Mouse (Mus musculus) hindbrain, embryonic 10.5 days (tissue): ENCODE results near the gene Aff3. TPM values are rescaled to one million over a fixed set of nuclear protein-coding genes. Genes with fewer than 3 reads are reported as not detected.
A peak's percentile ranks its signal among the peaks of the same experiment; 100 is the strongest.
"Not testable (repeated sequence)": the region's sequence is repeated elsewhere in the genome, so short reads cannot be mapped to it uniquely, and the experiment has no call there.

Source experiments
- DNase-seq: peaks from one replicate; pipeline ENCODE4 v3.0.0-alpha.2; 2017; ENCODE audit warnings: low spot score
- H3K27ac ChIP-seq: fragments of 300-500 bp; sonication (generic); 2 replicates; pipeline ENCODE4 v1.5.1; 2016; ENCODE audit warnings: mild to moderate bottlenecking, moderate library complexity
- H3K27me3 ChIP-seq: fragments of 300-500 bp; sonication (generic); 2 replicates; pipeline ENCODE4 v1.6.1; 2016; ENCODE audit warnings: mild to moderate bottlenecking; ENCODE audit not compliant: poor library complexity, insufficient read depth, severe bottlenecking
- H3K36me3 ChIP-seq: fragments of 300-500 bp; sonication (generic); 2 replicates; pipeline ENCODE4 v1.6.1; 2016; ENCODE audit warnings: mild to moderate bottlenecking, moderate library complexity
- H3K4me1 ChIP-seq: fragments of 300-500 bp; sonication (generic); replicated peaks from 2 replicates; pipeline ENCODE4 v1.6.1; 2016; ENCODE audit warnings: mild to moderate bottlenecking
- H3K4me3 ChIP-seq: fragments of 300-500 bp; sonication (generic); 2 replicates; pipeline ENCODE4 v1.5.1; 2016; ENCODE audit warnings: mild to moderate bottlenecking, moderate library complexity
- H3K9me3 ChIP-seq: fragments of 300-500 bp; sonication (generic); 2 replicates; pipeline ENCODE4 v1.6.1; 2016; ENCODE audit warnings: mild to moderate bottlenecking, moderate library complexity
- WGBS: fragments of 180-500 bp; shearing (Covaris S2); methylation state at CpG from one replicate; pipeline ENCODE4 v1.1.7; 2016; 5-methylcytosine and 5-hydroxymethylcytosine counted together
- polyA plus RNA-seq: library from polyadenylated mRNA; unstranded; fragments of >200 nt; fragmentation: Nextera tagmentation; extraction: Ambion mirVana; gene quantifications from 2 replicates; pipeline ENCODE4 v1.2.1, GENCODE M21; 2016

The Aff3 gene
- polyA plus RNA-seq, 1 experiment from 2014 or later = 11.4 TPM

GRCm38 (mm10) chr1:38430311-38430710 is 234.4 kb downstream of the Aff3 start:
- not testable (repeated sequence) for H3K9me3 ChIP-seq, H3K4me3 ChIP-seq, DNase-seq, H3K27me3 ChIP-seq, H3K27ac ChIP-seq, H3K36me3 ChIP-seq
- peaks cover 36% of the 10 kb centered on the region for H3K4me1 ChIP-seq
- 93% methylated on average over 12 of the region's 12 CpGs for WGBS

GRCm38 (mm10) chr1:38428708-38429683 is 235.8 kb downstream of the Aff3 start:
- Histone ChIP-seq H3K27ac (peak overlapping the region; percentile 45; the same call in 1 of the 2 replicates), H3K27me3 (no peaks in the 10 kb centered on the region), H3K4me3 (no peak overlapping the region), H3K36me3 (0 out of 2 replicates have a peak, but pooled peaks cover 6% of the 10 kb centered on the region), H3K4me1 (peaks cover 36% of the 10 kb centered on the region), H3K9me3 (no peaks in the 10 kb centered on the region)
- no peak for DNase-seq
- WGBS = 66% methylated on average over 13 of the region's 13 CpGs

GRCm38 (mm10) chr1:38422921-38423320 is 241.8 kb downstream of the Aff3 start:
- H3K9me3 ChIP-seq = no peaks in the 10 kb centered on the region
- peaks cover 26% of the 10 kb centered on the region for H3K4me1 ChIP-seq
- 96% methylated on average over 6 of the region's 6 CpGs for WGBS
- no peak overlapping the region for H3K27ac ChIP-seq
- H3K27me3 ChIP-seq = no peaks in the 10 kb centered on the region
- DNase-seq = no peak
- H3K4me3 ChIP-seq = no peak overlapping the region
- H3K36me3 ChIP-seq = 0 out of 2 replicates have a peak, but pooled peaks cover 2% of the 10 kb centered on the region

- 88% methylated on average over 4 of the region's 4 CpGs for WGBS
- Histone ChIP-seq H3K27me3 (no peaks in the 10 kb centered on the region), H3K9me3 (no peaks in the 10 kb centered on the region), H3K36me3 (0 out of 2 replicates have a peak, but pooled peaks cover 2% of the 10 kb centered on the region), H3K4me3 (no peak overlapping the region), H3K27ac (no peak overlapping the region), H3K4me1 (peaks cover 22% of the 10 kb centered on the region)
- DNase-seq = no peak
Measured at GRCm38 (mm10) chr1:38419331-38419730, 245.4 kb downstream of the Aff3 start.

- Histone ChIP-seq H3K27ac (peak overlapping the region; percentile 46), H3K4me1 (peaks cover 22% of the 10 kb centered on the region), H3K9me3 (no peaks in the 10 kb centered on the region), H3K36me3 (0 out of 2 replicates have a peak, but pooled peaks cover 2% of the 10 kb centered on the region), H3K4me3 (no peak overlapping the region), H3K27me3 (no peaks in the 10 kb centered on the region)
- DNase-seq = no peak
- WGBS = 76% methylated on average over 12 of the region's 12 CpGs
Measured at GRCm38 (mm10) chr1:38418181-38419032, 246.3 kb downstream of the Aff3 start.

GRCm38 (mm10) chr1:38417196-38417595 is 247.6 kb downstream of the Aff3 start:
- H3K27ac ChIP-seq = peak overlapping the region; percentile 66; the same call in 1 of the 2 replicates
- 64% methylated on average over 12 of the region's 12 CpGs for WGBS
- DNase-seq = no peak

GRCm38 (mm10) chr1:38415511-38415910 is 249.2 kb downstream of the Aff3 start:
- H3K27ac ChIP-seq = no peak overlapping the region
- no peaks in the 10 kb centered on the region for H3K36me3 ChIP-seq
- H3K4me1 ChIP-seq = peaks cover 32% of the 10 kb centered on the region
- 89% methylated on average over 6 of the region's 6 CpGs for WGBS
- DNase-seq = no peak
- H3K4me3 ChIP-seq = no peak overlapping the region
- H3K27me3 ChIP-seq = no peaks in the 10 kb centered on the region
- no peaks in the 10 kb centered on the region for H3K9me3 ChIP-seq

More at GRCm38 (mm10) chr1:38417196-38417595, 247.6 kb downstream of the Aff3 start:
- no peaks in the 10 kb centered on the region for H3K27me3 ChIP-seq
- no peak overlapping the region for H3K4me3 ChIP-seq
- peaks cover 22% of the 10 kb centered on the region for H3K4me1 ChIP-seq
- no peaks in the 10 kb centered on the region for H3K36me3 ChIP-seq
- no peaks in the 10 kb centered on the region for H3K9me3 ChIP-seq

- Histone ChIP-seq H3K36me3 (no peaks in the 10 kb centered on the region), H3K9me3 (no peaks in the 10 kb centered on the region), H3K4me1 (peaks cover 18% of the 10 kb centered on the region), H3K27me3 (no peaks in the 10 kb centered on the region), H3K27ac (peak overlapping the region; percentile 72), H3K4me3 (no peak overlapping the region)
- no peak for DNase-seq
- WGBS = 67% methylated on average over 4 of the region's 4 CpGs
Measured at GRCm38 (mm10) chr1:38411106-38411505, 253.6 kb downstream of the Aff3 start.

- no peaks in the 10 kb centered on the region for H3K9me3 ChIP-seq
- no peak for DNase-seq
Measured at GRCm38 (mm10) chr1:38410457-38410856, 254.3 kb downstream of the Aff3 start.

GRCm38 (mm10) chr1:38408241-38408640 is 256.5 kb downstream of the Aff3 start:
- H3K9me3 ChIP-seq = no peaks in the 10 kb centered on the region
- peaks cover 22% of the 10 kb centered on the region for H3K4me1 ChIP-seq
- H3K36me3 ChIP-seq = peaks cover 6% of the 10 kb centered on the region; the same call in 1 of the 2 replicates
- DNase-seq = no peak
- WGBS = 86% methylated on average over 3 of the region's 3 CpGs
- no peaks in the 10 kb centered on the region for H3K27me3 ChIP-seq
- H3K4me3 ChIP-seq = no peak overlapping the region
- no peak overlapping the region for H3K27ac ChIP-seq

More at GRCm38 (mm10) chr1:38410457-38410856, 254.3 kb downstream of the Aff3 start:
- Histone ChIP-seq H3K27ac (peak overlapping the region; percentile 72), H3K36me3 (no peaks in the 10 kb centered on the region), H3K4me3 (no peak overlapping the region), H3K4me1 (peaks cover 18% of the 10 kb centered on the region), H3K27me3 (no peaks in the 10 kb centered on the region)
- 26% methylated on average over 4 of the region's 4 CpGs for WGBS

- Histone ChIP-seq H3K36me3 (peaks cover 6% of the 10 kb centered on the region; the same call in 1 of the 2 replicates), H3K27ac (no peak overlapping the region), H3K4me1 (peaks cover 35% of the 10 kb centered on the region), H3K27me3 (no peaks in the 10 kb centered on the region), H3K4me3 (no peak overlapping the region), H3K9me3 (no peaks in the 10 kb centered on the region)
- no peak for DNase-seq
- WGBS = 85% methylated on average over 5 of the region's 5 CpGs
Measured at GRCm38 (mm10) chr1:38403781-38404180, 261.0 kb downstream of the Aff3 start.

GRCm38 (mm10) chr1:38401856-38402255 is 262.9 kb downstream of the Aff3 start:
- H3K27ac ChIP-seq = no peak overlapping the region
- peaks cover 54% of the 10 kb centered on the region for H3K4me1 ChIP-seq
- DNase-seq = peak; percentile 36
- no peaks in the 10 kb centered on the region for H3K9me3 ChIP-seq
- no peaks in the 10 kb centered on the region for H3K27me3 ChIP-seq
- WGBS = 40% methylated on average over 4 of the region's 4 CpGs
- peaks cover 6% of the 10 kb centered on the region; the same call in 1 of the 2 replicates for H3K36me3 ChIP-seq
- H3K4me3 ChIP-seq = no peak overlapping the region
